Mouse (Mus musculus): Measurements from ENCODE around the gene Smoc2.

DNA sequence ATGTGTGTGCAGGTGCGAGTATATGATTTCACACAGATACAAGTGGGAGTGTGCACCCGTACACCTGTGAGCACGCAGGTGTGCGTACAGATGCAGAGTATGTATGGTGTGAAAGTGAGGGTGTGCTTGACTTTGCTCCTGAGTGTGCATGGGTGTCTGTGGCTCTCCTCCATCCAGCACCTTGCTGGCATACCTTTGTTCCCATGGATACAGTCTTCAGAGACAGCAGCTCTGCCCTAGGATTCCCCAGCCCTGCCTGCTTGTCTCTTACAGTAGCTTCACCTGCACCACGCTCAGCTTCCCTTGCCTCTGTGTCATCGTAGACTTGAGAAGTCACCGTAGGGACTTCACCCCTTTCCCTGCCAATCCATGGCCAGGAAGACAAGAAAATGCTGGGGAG is 51.2 kb downstream of the Smoc2 start:
- TF ChIP-seq CTCF (IDR thresholded peaks at IDR 0.05 in 2 of 3, conservative IDR thresholded peaks at IDR 0.05 in 1 of 3; ENCODE audit: control insufficient read depth in 1 of 3, insufficient read depth in 1 of 3, low read depth in 2 of 3, low read length in 3 of 3, poor library complexity in 1 of 3, severe bottlenecking in 1 of 3) (no peak), ETS1 (IDR thresholded peaks at IDR 0.05; ENCODE audit: low read depth, low read length) (no peak), USF1 (IDR thresholded peaks at IDR 0.05; ENCODE audit: low read depth, low read length) (no peak), ZNF384 (IDR thresholded peaks at IDR 0.05; ENCODE audit: low read depth, low read length) (no peak), NELFE (IDR thresholded peaks at IDR 0.05; ENCODE audit: low read depth, low read length) (no peak)

Data from MEL (cell line).